Mouse (Mus musculus): ENCODE data around the gene Bcl2l1.

DNA sequence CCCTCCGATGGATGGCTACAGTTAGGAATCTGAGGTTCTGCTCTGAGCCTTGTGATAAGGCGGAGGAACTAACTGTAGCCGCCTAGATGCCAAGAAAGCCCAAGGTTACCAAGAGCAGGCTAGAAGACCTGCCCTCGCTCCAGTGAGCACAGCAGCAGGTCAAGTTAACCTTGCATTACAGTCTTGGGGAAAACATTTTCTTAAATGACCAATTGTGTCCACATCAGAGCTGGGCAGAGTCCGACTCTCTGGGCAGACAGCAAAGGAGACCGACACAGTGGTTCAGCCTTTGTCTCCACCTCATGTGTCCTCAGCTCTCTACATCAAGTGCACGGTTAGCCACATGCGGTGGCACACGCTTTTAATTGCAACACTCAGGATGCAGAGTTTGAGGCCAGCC, 60.0 kb downstream of the Bcl2l1 start:
- no peak for TF ChIP-seq CTCF (IDR thresholded peaks at IDR 0.05; ENCODE audit: borderline replicate concordance, control insufficient read depth, extremely low read depth, insufficient read depth, low read length, poor library complexity)
- TF ChIP-seq POLR2A (IDR thresholded peaks at IDR 0.05; ENCODE audit: control insufficient read depth, extremely low read depth, insufficient read depth, low read length, poor library complexity) = no peak
